Mouse (Mus musculus) testis, adult 2 months (tissue): Measurements from ENCODE around the gene Parp14. TPM values are rescaled to one million over a fixed set of nuclear protein-coding genes. Genes with fewer than 3 reads are reported as not detected.

Experiments used
- H3K27ac ChIP-seq: fragments of 200-500 bp; 2 replicates; pipeline ENCODE4 v1.5.1; 2012; ENCODE audit warnings: low read depth, low read length; ENCODE audit not compliant: control insufficient read depth, insufficient read depth
- H3K27me3 ChIP-seq: fragments of 200-500 bp; 2 replicates; pipeline ENCODE4 v1.6.1; 2012; ENCODE audit warnings: mild to moderate bottlenecking, low read length, moderate library complexity; ENCODE audit not compliant: control insufficient read depth, insufficient read depth
- H3K36me3 ChIP-seq: fragments of 200-500 bp; 2 replicates; pipeline ENCODE4 v1.6.1; 2012; ENCODE audit warnings: mild to moderate bottlenecking, low read length; ENCODE audit not compliant: control insufficient read depth, insufficient read depth
- H3K4me1 ChIP-seq: fragments of 200-500 bp; 2 replicates; pipeline ENCODE4 v1.6.1; 2012; ENCODE audit warnings: low read length; ENCODE audit not compliant: control insufficient read depth, insufficient read depth
- H3K4me3 ChIP-seq: fragments of 200-500 bp; 2 replicates; pipeline ENCODE4 v1.5.1; 2012; ENCODE audit warnings: low read depth, mild to moderate bottlenecking, low read length, moderate library complexity, mixed read lengths; ENCODE audit not compliant: control insufficient read depth
- CTCF ChIP-seq: fragments of 200-500 bp; IDR thresholded peaks from 2 replicates; pipeline ENCODE4 v1.5.1; 2012; ENCODE audit warnings: low read depth, mild to moderate bottlenecking, inconsistent platforms, low read length, moderate library complexity; ENCODE audit not compliant: control insufficient read depth, insufficient read depth, insufficient replicate concordance
- POLR2A ChIP-seq: fragments of 200-500 bp; IDR thresholded peaks from 2 replicates; pipeline ENCODE4 v1.6.1; 2012; ENCODE audit warnings: low read depth, mild to moderate bottlenecking, inconsistent platforms, low read length, moderate library complexity; ENCODE audit not compliant: control insufficient read depth
- polyA plus RNA-seq: library from polyadenylated mRNA; depleted of rRNA; stranded (reverse); fragments of >200 nt; gene quantifications from 2 replicates; pipeline ENCODE4 v1.2.3, GENCODE M21; 2012

The Parp14 gene
- polyA plus RNA-seq, 1 experiment = 0.27 TPM

GRCm38 (mm10) chr16:35890645-35891044 lies 19.3 kb upstream of the Parp14 start:
- no peak for TF ChIP-seq CTCF
- no peak for TF ChIP-seq POLR2A
- Histone ChIP-seq H3K36me3 (no peaks in the 10 kb centered on the region), H3K27me3 (no peaks in the 10 kb centered on the region), H3K4me3 (no peak overlapping the region), H3K4me1 (no peaks in the 10 kb centered on the region), H3K27ac (no peak overlapping the region)

- Histone ChIP-seq H3K27ac (no peak overlapping the region), H3K36me3 (no peaks in the 10 kb centered on the region), H3K27me3 (no peaks in the 10 kb centered on the region), H3K4me3 (no peak overlapping the region), H3K4me1 (no peaks in the 10 kb centered on the region)
- TF ChIP-seq CTCF (no peak), POLR2A (no peak)
Measured at GRCm38 (mm10) chr16:35888910-35889309, 17.6 kb upstream of the Parp14 start.

- Histone ChIP-seq H3K4me3 (no peak overlapping the region), H3K36me3 (no peaks in the 10 kb centered on the region), H3K27ac (no peak overlapping the region), H3K4me1 (no peaks in the 10 kb centered on the region), H3K27me3 (no peaks in the 10 kb centered on the region)
- no peak for TF ChIP-seq POLR2A
- no peak for TF ChIP-seq CTCF
Measured at GRCm38 (mm10) chr16:35888174-35888573, 16.8 kb upstream of the Parp14 start.

- Histone ChIP-seq H3K36me3 (no peaks in the 10 kb centered on the region), H3K4me3 (no peak overlapping the region), H3K27me3 (peaks cover 6% of the 10 kb centered on the region), H3K4me1 (peaks cover 16% of the 10 kb centered on the region), H3K27ac (no peak overlapping the region)
- TF ChIP-seq POLR2A (no peak), CTCF (peak; percentile 60; the same call in 1 of the 2 replicates)
Measured at GRCm38 (mm10) chr16:35874416-35874815, 3.1 kb upstream of the Parp14 start.

GRCm38 (mm10) chr16:35872410-35873006 lies 1.2 kb upstream of the Parp14 start:
- no peak for TF ChIP-seq POLR2A
- H3K4me1 ChIP-seq = peaks cover 20% of the 10 kb centered on the region
- H3K27me3 ChIP-seq = peaks cover 6% of the 10 kb centered on the region
- H3K27ac ChIP-seq = no peak overlapping the region
- H3K36me3 ChIP-seq = no peaks in the 10 kb centered on the region
- H3K4me3 ChIP-seq = peak overlapping the region; percentile 32

- TF ChIP-seq POLR2A = no peak
- H3K27me3 ChIP-seq = peaks cover 6% of the 10 kb centered on the region
- peak overlapping the region; percentile 90 for H3K4me3 ChIP-seq
- no peaks in the 10 kb centered on the region for H3K36me3 ChIP-seq
- no peak overlapping the region for H3K27ac ChIP-seq
- H3K4me1 ChIP-seq = peaks cover 20% of the 10 kb centered on the region
Measured at GRCm38 (mm10) chr16:35871898-35872297, 554 bp upstream of the Parp14 start.

GRCm38 (mm10) chr16:35870581-35871047 lies 730 bp downstream of the Parp14 start:
- Histone ChIP-seq H3K27me3 (peaks cover 6% of the 10 kb centered on the region), H3K4me3 (peak overlapping the region; percentile 90), H3K27ac (no peak overlapping the region; the same call in none of the 2 replicates), H3K4me1 (peaks cover 20% of the 10 kb centered on the region), H3K36me3 (no peaks in the 10 kb centered on the region)
- TF ChIP-seq CTCF = no peak

GRCm38 (mm10) chr16:35869656-35870055 lies 1.7 kb downstream of the Parp14 start:
- H3K27ac ChIP-seq = no peak overlapping the region
- peaks cover 6% of the 10 kb centered on the region for H3K27me3 ChIP-seq
- no peaks in the 10 kb centered on the region for H3K36me3 ChIP-seq
- TF ChIP-seq POLR2A (no peak), CTCF (no peak)
- no peak overlapping the region for H3K4me3 ChIP-seq
- peaks cover 20% of the 10 kb centered on the region for H3K4me1 ChIP-seq
